ENCODE assay signal across 10 mouse cellular contexts in the genomic region with DNA sequence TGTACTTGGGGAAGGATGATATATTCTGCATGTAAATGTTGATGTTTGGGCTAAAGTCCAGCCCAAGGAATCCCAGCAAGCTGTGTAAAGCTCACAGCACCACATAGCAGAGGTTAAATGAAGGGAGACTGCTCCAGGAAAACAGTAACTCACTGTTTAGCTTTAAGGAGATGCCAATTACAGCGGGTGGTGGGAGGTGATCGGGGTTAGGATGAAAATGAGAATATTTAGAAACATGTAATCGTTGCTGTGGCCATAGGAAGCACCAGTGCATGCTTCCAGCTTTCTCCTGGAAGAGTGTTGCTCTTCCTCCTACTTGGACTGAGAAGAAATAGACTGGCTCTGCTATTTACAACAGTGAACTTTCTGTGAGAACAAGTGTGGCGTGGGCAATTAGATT.
DNase-seq lines count a peak whose midpoint lies in the region; ATAC-seq lines count a peak whose summit lies in the region.
"Had no signal": no experiment of that assay in that cellular context is flagged by ENCODE, and none has a peak within 500 bp of the region (broad histone marks: within the 10 kb centered on the region; RNA-seq: fewer than 3 reads in every experiment).

No protein-coding gene starts in this region.

- WGBS in embryonic facial prominence, embryonic 13.5 days, result 18% methylated on average over 4 of the region's 4 CpGs
- 8% methylated on average over 4 of the region's 4 CpGs for WGBS in neural tube, embryonic 13.5 days

- no peaks in the 10 kb centered on the region for H3K36me3 ChIP-seq in embryonic facial prominence, embryonic 13.5 days
- no peaks in the 10 kb centered on the region for H3K36me3 ChIP-seq in neural tube, embryonic 13.5 days

- H3K9me3 ChIP-seq in embryonic facial prominence, embryonic 13.5 days, result no peaks in the 10 kb centered on the region
- no peaks in the 10 kb centered on the region; the same call in 1 of the 2 replicates for H3K9me3 ChIP-seq in neural tube, embryonic 13.5 days
- H3K9me3 ChIP-seq: G1E had no signal

- no peak overlapping the region for H3K4me2 ChIP-seq in embryonic facial prominence, embryonic 13.5 days
- peak overlapping the region; percentile 43 for H3K4me2 ChIP-seq in neural tube, embryonic 13.5 days

- no peak for ATAC-seq in embryonic facial prominence, embryonic 13.5 days (ENCODE audit: insufficient number of reproducible peaks, insufficient read depth, low FRiP score, low TSS enrichment, low read depth)
- ATAC-seq in neural tube, embryonic 13.5 days (ENCODE audit: low read depth), result no peak
- no peak for ATAC-seq in activated CD4-positive, CD25-positive, alpha-beta regulatory T cell, adult 4 months

- H3K27me3 ChIP-seq in embryonic facial prominence, embryonic 13.5 days, result no peaks in the 10 kb centered on the region
- H3K27me3 ChIP-seq in neural tube, embryonic 13.5 days, result no peaks in the 10 kb centered on the region

- peak; percentile 49 for DNase-seq in kidney, adult 11 months
- no peak for DNase-seq in kidney, adult 9 months
- peak; percentile 54 for DNase-seq in kidney, postnatal 14 days
- DNase-seq in lung, postnatal 4 days, result no peak
- DNase-seq in MN1 (ENCODE audit: low spot score), result no peak
- DNase-seq: right cerebral cortex, postnatal 25 days had no signal

- peaks cover 45% of the 10 kb centered on the region for H3K4me1 ChIP-seq in embryonic facial prominence, embryonic 13.5 days
- H3K4me1 ChIP-seq in neural tube, embryonic 13.5 days (replicated peaks), result peaks cover 55% of the 10 kb centered on the region

- H3K27ac ChIP-seq in embryonic facial prominence, embryonic 13.5 days, result peak overlapping the region; percentile 78; the same call in 1 of the 2 replicates
- peak overlapping the region; percentile 82 for H3K27ac ChIP-seq in neural tube, embryonic 13.5 days (replicated peaks)

- peak overlapping the region; percentile 55; the same call in 1 of the 2 replicates for H3K9ac ChIP-seq in embryonic facial prominence, embryonic 13.5 days
- H3K9ac ChIP-seq in neural tube, embryonic 13.5 days, result no peak overlapping the region

- H3K4me3 ChIP-seq in embryonic facial prominence, embryonic 13.5 days, result no peak overlapping the region
- H3K4me3 ChIP-seq in neural tube, embryonic 13.5 days, result no peak overlapping the region

Comparison
In these comparisons a context has a peak if more than half of its experiments do, and no peak if none do; other contexts are left out.
1. DNase-seq: peak in kidney, adult 11 months (single experiment) and kidney, postnatal 14 days (single experiment); none in kidney, adult 9 months (single experiment), lung, postnatal 4 days (0 of 2) and MN1 (single experiment).